Mouse (Mus musculus) 3T3-L1 (cell line): ENCODE data around the gene Zbtb8os.

Experiments
- DNase-seq: peaks from one replicate; pipeline ENCODE4 v3.0.0-alpha.2; 2015; ENCODE audit warnings: low read depth, low spot score

Gene Zbtb8os

DNA sequence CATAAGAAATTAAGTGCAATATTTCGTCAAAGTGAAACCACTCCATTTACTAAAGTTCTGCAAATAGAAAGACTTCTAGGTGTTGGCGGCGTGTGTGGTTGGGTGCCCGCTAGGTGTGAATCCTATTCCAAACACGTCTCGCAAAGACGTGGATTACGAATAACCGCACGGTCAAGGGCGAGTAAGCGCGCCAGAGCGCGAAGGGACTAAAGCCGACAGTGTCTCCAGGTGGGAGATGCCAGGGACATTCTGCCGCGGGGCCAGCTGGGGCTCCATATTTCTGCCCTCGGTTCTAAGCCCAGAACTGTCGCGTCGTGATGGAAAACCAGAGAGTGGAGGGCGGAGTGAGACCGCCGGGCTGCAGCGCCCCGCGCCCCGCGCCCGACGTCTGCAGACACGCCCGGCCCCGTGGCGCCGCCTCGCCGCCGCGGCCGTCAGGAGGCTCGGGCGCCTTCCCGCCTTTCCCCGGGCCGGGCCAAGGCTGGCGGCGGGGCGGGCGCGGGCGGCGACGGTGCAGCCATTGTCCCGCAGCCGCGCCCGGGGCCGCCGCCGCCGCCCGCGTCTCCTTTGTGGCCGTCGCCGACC is 41.6 kb downstream of the Zbtb8os start:
- peak; percentile 28 for DNase-seq

GRCm38 (mm10) chr4:129377601-129378390 is 42.3 kb downstream of the Zbtb8os start, which contains the start of gene Zbtb8a:
TSS of gene Zbtb8a (minus strand) at chr4:129378116.
- DNase-seq = peak; percentile 52

GRCm38 (mm10) chr4:129379805-129380204 is 44.3 kb downstream of the Zbtb8os start:
- no peak for DNase-seq

DNA sequence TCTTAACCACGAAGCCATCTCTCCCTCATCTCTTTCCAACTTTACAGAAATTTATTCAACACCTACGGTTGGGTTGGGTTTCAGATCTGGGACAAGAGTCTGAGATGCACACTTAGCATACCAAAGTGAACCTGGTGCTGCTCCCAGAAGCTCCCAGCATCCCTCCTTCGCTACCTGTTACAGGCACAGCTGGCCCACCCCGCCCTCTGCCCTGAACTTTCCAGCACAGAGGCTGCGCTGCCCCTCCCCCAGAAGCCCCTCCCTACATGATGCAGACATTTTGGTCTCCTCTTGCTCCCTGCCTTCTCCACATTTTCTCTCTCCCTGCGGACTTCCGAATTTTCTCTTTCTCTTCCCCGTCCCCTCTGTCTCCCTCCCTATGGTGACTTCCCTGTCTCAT is 45.7 kb downstream of the Zbtb8os start:
- DNase-seq = no peak

GRCm38 (mm10) chr4:129382029-129382428 is 46.5 kb downstream of the Zbtb8os start:
- no peak for DNase-seq

DNA sequence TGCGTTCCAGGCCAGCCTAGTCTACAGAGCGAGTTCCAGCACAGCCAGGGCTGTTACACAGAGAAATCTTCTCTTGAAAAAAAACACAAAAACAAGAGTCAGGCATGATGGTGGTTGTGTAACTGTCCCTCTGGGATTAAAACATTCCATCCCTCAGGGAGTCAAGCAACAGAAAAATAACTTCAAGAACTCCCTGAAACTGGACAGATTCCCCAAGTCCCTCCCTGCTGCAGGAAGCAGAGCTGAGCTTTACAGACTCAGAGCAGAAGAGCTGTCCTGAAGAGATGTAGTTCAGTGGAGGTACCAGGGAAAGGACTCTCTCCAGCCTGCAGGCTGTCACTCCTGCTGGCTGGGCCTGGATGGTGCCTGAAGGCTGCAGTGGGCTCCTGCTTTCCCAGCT is 47.0 kb downstream of the Zbtb8os start:
- DNase-seq = peak; percentile 39

- DNase-seq = no peak
Measured at GRCm38 (mm10) chr4:129383586-129383985, 48.1 kb downstream of the Zbtb8os start.

DNA sequence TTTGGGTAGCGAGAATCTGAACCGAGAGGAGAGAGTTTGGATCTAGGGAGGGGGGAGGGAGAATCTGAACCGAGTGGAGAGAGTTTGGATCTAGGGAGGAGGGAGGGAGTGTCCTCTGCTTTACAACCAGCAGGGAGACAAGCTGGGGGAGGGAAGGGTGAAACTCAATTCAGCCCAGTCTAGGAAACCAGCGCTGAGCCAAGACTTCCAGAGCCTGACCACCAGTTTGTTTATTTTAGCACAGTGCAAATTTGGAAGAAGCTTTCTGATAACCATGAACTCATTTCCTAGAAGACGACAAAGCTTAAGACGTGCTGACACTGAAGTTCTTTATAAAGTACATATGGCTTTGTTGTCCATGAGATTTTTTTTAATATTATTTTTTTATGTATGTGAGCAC is 48.9 kb downstream of the Zbtb8os start:
- peak; percentile 32 for DNase-seq

- DNase-seq = no peak
Measured at GRCm38 (mm10) chr4:129385685-129386084, 50.2 kb downstream of the Zbtb8os start.

GRCm38 (mm10) chr4:129386269-129386946 is 50.9 kb downstream of the Zbtb8os start:
- no peak for DNase-seq

- no peak for DNase-seq
Measured at GRCm38 (mm10) chr4:129386989-129387388, 51.5 kb downstream of the Zbtb8os start.

DNA sequence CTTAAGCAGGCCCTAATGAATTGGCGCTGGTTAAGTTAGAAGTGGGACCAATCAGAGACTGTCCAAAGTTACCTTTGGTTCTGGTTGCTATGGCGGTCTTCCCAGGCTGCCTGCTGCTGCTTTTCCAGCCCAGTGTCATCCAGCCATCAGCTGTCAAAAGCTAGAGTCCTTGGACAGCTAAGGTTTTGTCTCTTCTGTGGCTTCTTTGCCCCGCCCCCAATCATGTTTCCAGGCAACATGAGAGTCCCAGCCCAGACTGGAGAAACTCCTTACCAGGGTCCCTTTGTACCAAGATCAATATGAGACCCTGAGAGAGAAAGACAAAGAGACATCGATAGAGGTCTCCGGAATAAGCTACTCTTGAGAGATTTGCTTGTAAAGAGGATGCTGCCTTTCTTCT is 52.9 kb downstream of the Zbtb8os start:
- no peak for DNase-seq

GRCm38 (mm10) chr4:129390216-129390743 is 54.8 kb downstream of the Zbtb8os start:
- no peak for DNase-seq

DNA sequence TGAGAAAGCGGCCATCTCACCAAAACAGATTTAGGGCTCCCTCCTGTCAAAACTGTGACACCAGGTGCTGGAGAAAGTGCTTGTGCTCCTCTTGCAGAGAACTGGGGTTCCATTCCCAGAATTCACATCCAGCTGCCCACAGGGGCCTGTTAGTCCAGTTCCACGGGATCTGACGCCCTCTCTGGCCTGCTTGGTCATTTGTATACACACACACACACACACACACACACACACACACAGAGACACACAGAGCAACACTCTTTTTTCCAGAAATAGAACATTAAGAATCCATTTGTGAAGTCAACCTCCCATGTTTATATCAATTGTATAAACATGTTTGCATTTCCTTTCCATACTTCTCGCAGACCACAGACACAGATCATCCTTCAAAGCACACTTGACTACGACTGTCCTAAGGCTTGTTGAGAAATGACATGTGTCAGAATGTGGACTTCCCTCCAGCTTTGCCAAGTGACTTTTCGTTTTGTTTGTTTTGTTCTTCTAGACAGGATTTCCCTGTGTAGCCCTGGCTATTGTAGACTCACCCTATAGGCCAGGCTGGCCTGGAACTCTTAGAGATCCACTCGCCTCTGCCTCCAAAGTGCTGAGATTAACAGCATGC is 55.6 kb downstream of the Zbtb8os start:
- no peak for DNase-seq

- DNase-seq = no peak
Measured at GRCm38 (mm10) chr4:129394089-129394870, 58.8 kb downstream of the Zbtb8os start.

DNA sequence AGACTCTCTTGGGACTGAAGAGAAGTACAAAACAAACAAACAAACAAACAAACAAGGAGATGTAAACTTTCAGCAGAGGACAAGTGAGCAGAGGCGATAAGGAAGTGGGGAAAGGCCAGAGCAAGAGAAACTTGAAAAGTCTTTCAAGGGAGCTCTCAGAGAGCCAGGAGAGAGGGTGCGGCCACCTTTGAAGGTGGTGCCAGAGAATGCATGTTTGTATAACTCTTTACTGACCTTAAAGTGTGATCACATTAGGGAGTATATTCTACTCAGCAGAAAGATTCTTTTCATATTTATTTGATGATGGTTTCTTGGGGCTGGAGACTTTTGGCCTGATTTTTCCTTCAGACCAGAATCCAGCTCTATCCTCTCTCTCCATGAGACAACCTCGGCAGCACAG is 61.5 kb downstream of the Zbtb8os start:
- peak; percentile 15 for DNase-seq

- DNase-seq = no peak
Measured at GRCm38 (mm10) chr4:129399813-129400212, 64.3 kb downstream of the Zbtb8os start.
